ENCODE assay signal across 9 mouse cellular contexts in the genomic region with DNA sequence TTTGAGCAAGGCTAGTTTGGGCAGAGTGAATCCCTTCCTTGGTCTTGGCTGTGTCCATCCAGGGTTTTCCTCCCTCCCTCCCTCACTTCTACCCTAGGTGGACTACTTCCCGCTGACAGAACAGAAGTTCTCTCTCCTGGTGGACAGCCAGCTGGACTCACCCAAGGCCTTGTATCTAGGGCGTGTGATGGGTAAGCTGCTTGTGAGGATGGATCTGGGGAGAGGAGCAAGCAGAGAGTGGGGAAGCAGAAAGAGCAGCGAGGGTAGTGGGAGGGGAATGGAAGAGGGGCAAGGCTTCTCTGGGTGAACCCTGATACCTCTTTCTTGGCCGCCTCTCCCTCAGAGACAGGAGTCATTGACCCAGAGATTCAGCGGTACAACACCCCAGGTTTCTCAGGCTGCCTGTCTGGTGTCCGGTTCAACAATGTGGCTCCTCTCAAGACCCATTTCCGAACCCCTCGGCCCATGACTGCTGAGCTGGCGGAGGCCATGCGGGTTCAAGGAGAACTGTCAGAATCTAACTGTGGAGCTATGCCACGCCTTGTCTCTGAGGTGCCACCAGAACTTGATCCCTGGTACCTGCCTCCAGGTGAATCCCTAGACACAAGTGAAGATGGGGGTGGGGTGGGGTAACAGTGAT. TPM values are rescaled to one million over a fixed set of nuclear protein-coding genes. Genes with fewer than 3 reads are reported as not detected.
DNase-seq lines count a peak whose midpoint lies in the region; ATAC-seq lines count a peak whose summit lies in the region.
"Had no signal": no experiment of that assay in that cellular context is flagged by ENCODE, and none has a peak within 500 bp of the region (broad histone marks: within the 10 kb centered on the region; RNA-seq: fewer than 3 reads in every experiment).

No protein-coding gene starts in this region.

- no peaks in the 10 kb centered on the region for H3K9me3 ChIP-seq in kidney, embryonic 14.5 days (ENCODE audit: control insufficient read depth, low read length)

- H3K4me1 ChIP-seq in kidney, embryonic 14.5 days (ENCODE audit: control insufficient read depth, insufficient read depth, low read length), result peaks cover 37% of the 10 kb centered on the region

- H3K27me3 ChIP-seq in kidney, embryonic 14.5 days (ENCODE audit: control insufficient read depth, insufficient read depth, low read length), result no peaks in the 10 kb centered on the region

- H3K27ac ChIP-seq in kidney, embryonic 14.5 days (ENCODE audit: low read depth, low read length), result peak overlapping the region; percentile 92

- no peak overlapping the region for H3K4me3 ChIP-seq in kidney, embryonic 14.5 days (ENCODE audit: low read length)

- ATAC-seq in kidney, embryonic 14.5 days (ENCODE audit: low FRiP score, low TSS enrichment), result no peak

- peak; percentile 50 to 69 for DNase-seq in adrenal gland, adult (ENCODE audit: inconsistent age in 2 of 2, low spot score in 1 of 2)
- no peak for DNase-seq in adrenal gland, postnatal 4 days (ENCODE audit: low spot score in 2 of 2)
- DNase-seq in kidney, postnatal 25 days, result no peak
- DNase-seq in ovary, adult 18-20 months (ENCODE audit: low spot score), result peak; percentile 63
- DNase-seq in ovary, postnatal 36 days (ENCODE audit: low spot score), result no peak
- DNase-seq in testis, postnatal 14 days (ENCODE audit: low spot score), result peak; percentile 68
- no peak for DNase-seq in layer of hippocampus, postnatal 14 days (ENCODE audit: low spot score in 2 of 2)

- peak overlapping the region; percentile 18; the same call in 1 of the 2 replicates for H3K9ac ChIP-seq in kidney, embryonic 14.5 days (ENCODE audit: low read depth, low read length)

- H3K36me3 ChIP-seq in kidney, embryonic 14.5 days (ENCODE audit: control insufficient read depth, insufficient read depth, low read length), result peaks cover 18% of the 10 kb centered on the region; the same call in 1 of the 2 replicates

- WGBS in kidney, embryonic 14.5 days, result 73% methylated on average over 11 of the region's 11 CpGs

- H3K4me2 ChIP-seq in kidney, embryonic 14.5 days (replicated peaks; ENCODE audit: low read depth, low read length), result 0 out of 2 replicates have a peak overlapping the region, but pooled peaks have one; percentile 8

RNA-seq across cellular contexts. Expression of a gene that starts 13.0 kb away (rescaled TPM):
- under 1 TPM in 1 of 2 experiments, not detected in 1; 0.22 TPM for total RNA-seq in adrenal gland, postnatal 4 days (2021)
- 0.24 and 0.51 TPM in 2 replicates for polyA plus RNA-seq in kidney, embryonic 14.5 days (2014; fragmentation: Nextera tagmentation; extraction: Ambion mirVana)
- total RNA-seq in layer of hippocampus, postnatal 14 days (2021), result under 1 TPM in 1 of 2 experiments, not detected in 1; 0.18 TPM

RNA-seq across cellular contexts. Expression of a gene that starts 17.1 kb away (rescaled TPM):
- total RNA-seq in adrenal gland, postnatal 4 days (2021), result 10 to 100 TPM; 26.9 to 30.7 TPM
- polyA plus RNA-seq in kidney, embryonic 14.5 days (2014; fragmentation: Nextera tagmentation; extraction: Ambion mirVana), result 17.0 and 17.9 TPM in 2 replicates
- total RNA-seq in layer of hippocampus, postnatal 14 days (2021), result 10 to 100 TPM; 14.2 to 16.1 TPM

RNA-seq across cellular contexts. Expression of a gene that starts 18.0 kb away (rescaled TPM):
- 1 to 10 TPM; 3.9 to 4.1 TPM for total RNA-seq in adrenal gland, postnatal 4 days (2021)
- polyA plus RNA-seq in kidney, embryonic 14.5 days (2014; fragmentation: Nextera tagmentation; extraction: Ambion mirVana), result 1.7 and 2.1 TPM in 2 replicates
- total RNA-seq in layer of hippocampus, postnatal 14 days (2021), result 100 to 1,000 TPM; 137 to 149 TPM

RNA-seq across cellular contexts. Expression of a gene that starts 32.6 kb away (rescaled TPM):
- total RNA-seq in adrenal gland, postnatal 4 days (2021), result 1 to 10 TPM; 7.7 to 8.1 TPM
- 3.7 and 4.5 TPM in 2 replicates for polyA plus RNA-seq in kidney, embryonic 14.5 days (2014; fragmentation: Nextera tagmentation; extraction: Ambion mirVana)
- total RNA-seq in layer of hippocampus, postnatal 14 days (2021), result 10 to 100 TPM; 36.7 to 41.0 TPM
- polyA plus RNA-seq: erythroblast, embryonic 14.5 days had no signal

RNA-seq across cellular contexts. Expression of a gene that starts 38.0 kb away (rescaled TPM):
- total RNA-seq in adrenal gland, postnatal 4 days (2021), result 10 to 100 TPM; 38.8 to 40.3 TPM
- polyA plus RNA-seq in kidney, embryonic 14.5 days (2014; fragmentation: Nextera tagmentation; extraction: Ambion mirVana), result 18.2 and 27.4 TPM in 2 replicates
- total RNA-seq in layer of hippocampus, postnatal 14 days (2021), result 10 to 100 TPM; 38.2 to 40.0 TPM

Comparison
In these comparisons a context has a peak if more than half of its experiments do, and no peak if none do; other contexts are left out.
1. DNase-seq: peak in adrenal gland, adult (2 of 2), ovary, adult 18-20 months (single experiment) and testis, postnatal 14 days (single experiment); none in adrenal gland, postnatal 4 days (0 of 2), kidney, postnatal 25 days (0 of 2), ovary, postnatal 36 days (single experiment) and layer of hippocampus, postnatal 14 days (0 of 2).
2. RNA of a gene that starts 18.0 kb away (total RNA-seq): 137 to 149 TPM in layer of hippocampus, postnatal 14 days; 3.9 to 4.1 TPM in adrenal gland, postnatal 4 days; every median in the first group is over 10 times any median in the second.